Mouse (Mus musculus) limb, embryonic 12.5 days (tissue): ENCODE data around the gene Meig1. TPM values are rescaled to one million over a fixed set of nuclear protein-coding genes. Genes with fewer than 3 reads are reported as not detected.

Source experiments
- polyA plus RNA-seq: library from polyadenylated mRNA; unstranded; fragments of >200 nt; fragmentation: Nextera tagmentation; extraction: Ambion mirVana; gene quantifications from 2 replicates; pipeline ENCODE4 v1.2.1, GENCODE M21; 2016

Meig1 gene
- polyA plus RNA-seq, 1 experiment from 2014 or later: not detected

Other genes with a start within 250 kb of the Meig1 start
- 35.2 and 38.6 TPM in 2 replicates for gene Nmt2, start 138.4 kb downstream of the Meig1 start, polyA plus RNA-seq
- 17.4 and 20.7 TPM in 2 replicates for gene Rpp38, start 90.0 kb downstream of the Meig1 start, polyA plus RNA-seq
- 0.60 TPM in 1 of 2 replicates, not detected in the other for gene Acbd7, start 86.5 kb downstream of the Meig1 start, polyA plus RNA-seq
- 0.19 TPM in 1 of 2 replicates, not detected in the other for gene Olah, start 25.4 kb downstream of the Meig1 start, polyA plus RNA-seq
- 6.5 and 7.1 TPM in 2 replicates for gene Dclre1c, start 1.5 kb upstream of the Meig1 start, polyA plus RNA-seq
- gene Suv39h2, start 52.4 kb upstream of the Meig1 start, polyA plus RNA-seq: 34.2 and 37.9 TPM in 2 replicates
- gene Gm45902, start 90.1 kb upstream of the Meig1 start, polyA plus RNA-seq: 8.2 and 8.4 TPM in 2 replicates
- gene Hspa14, start 90.2 kb upstream of the Meig1 start, polyA plus RNA-seq: 116 and 118 TPM in 2 replicates
- gene Cdnf, start 90.4 kb upstream of the Meig1 start, polyA plus RNA-seq: 0.09 and 0.24 TPM in 2 replicates
- gene Fam107b, start 147.8 kb upstream of the Meig1 start, polyA plus RNA-seq: 35.4 and 40.4 TPM in 2 replicates